Mouse (Mus musculus): ENCODE measurements around the gene Arhgap23.

The Arhgap23 gene

DNA sequence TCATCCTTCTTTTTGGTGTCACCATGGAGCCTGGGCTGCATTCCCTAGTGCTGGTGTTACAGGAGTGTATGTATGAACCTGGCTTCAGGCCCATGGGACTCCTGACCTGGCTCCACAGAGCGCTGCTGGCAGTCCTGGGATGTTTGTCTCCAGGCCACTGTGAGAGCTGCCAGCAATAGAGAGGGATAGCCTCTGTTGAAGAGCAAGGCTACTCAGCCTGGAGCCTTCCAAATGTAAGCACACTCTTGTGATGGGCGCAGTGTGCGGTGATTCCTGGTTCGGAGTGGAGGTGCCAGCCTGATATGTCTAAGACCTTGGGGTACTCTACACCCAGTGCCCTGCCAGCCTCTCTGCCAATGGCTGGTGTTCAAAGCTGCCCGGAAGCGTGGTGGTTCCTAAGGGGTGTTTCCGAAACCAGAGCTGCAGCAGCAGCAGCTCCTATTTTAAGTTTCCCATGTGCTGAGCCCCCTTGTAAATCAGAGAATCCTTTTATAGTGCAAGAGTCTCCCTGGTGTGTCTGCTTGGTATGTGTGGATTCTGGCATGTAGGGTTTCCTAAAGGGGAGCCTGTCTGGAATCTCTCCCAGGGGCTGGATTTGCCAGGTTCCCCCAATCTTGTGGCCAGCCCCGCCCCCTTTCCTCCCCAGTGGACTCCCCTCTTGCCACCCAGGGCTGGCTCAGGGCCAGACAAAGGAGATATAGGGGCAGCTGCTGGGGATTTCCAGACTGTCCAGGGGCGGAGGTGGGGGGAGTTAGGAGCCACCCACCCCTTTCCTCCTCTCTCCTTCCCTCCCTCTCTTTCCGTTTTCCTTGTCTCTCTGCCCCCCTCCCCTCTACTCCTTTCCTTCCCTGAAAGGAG lies 9.0 kb upstream of the Arhgap23 start:
- no peak for DNase-seq (ENCODE audit: low read depth, low spot score)

DNA sequence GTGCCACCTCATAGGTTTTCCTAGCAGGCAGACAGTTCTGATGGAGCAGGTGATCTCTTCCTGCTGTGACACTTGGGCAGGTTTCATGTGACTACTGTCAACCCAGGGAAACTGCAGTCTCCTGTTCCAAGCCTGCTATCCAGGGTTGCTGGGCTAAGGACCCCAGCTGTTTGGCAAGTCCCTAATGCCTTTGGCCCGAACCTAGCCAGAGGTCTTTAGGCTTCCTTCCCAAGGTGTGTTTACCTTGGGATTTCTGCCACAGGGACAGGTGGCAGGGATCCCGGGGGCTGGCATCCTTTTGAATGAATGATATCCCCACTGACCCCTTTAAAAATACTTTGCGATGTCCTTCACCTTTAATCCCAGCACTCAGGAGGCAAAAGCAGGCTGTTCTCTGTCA lies 7.9 kb upstream of the Arhgap23 start:
- DNase-seq (ENCODE audit: low read depth, low spot score) = no peak

DNA sequence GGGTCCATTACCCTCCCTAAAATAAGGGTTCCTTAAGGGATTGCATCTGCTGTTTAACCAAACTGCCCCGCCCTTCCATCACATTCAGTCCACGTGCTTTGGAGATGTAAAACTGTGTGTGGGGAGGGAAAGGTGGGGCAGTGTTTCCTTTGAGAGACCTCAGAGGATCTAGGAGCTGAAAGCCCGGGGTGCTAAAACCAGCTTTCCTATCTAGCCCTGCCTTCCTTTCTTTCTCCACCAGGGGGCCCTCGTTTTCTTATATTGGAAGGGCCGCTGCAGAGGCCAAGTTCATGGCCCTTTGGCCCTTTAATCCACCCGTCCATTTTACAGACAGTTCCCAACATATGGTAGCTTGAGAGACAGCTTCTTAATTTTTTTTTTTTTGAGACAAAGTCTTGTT lies 7.2 kb upstream of the Arhgap23 start:
- peak; percentile 94 for DNase-seq (ENCODE audit: low read depth, low spot score)

DNA sequence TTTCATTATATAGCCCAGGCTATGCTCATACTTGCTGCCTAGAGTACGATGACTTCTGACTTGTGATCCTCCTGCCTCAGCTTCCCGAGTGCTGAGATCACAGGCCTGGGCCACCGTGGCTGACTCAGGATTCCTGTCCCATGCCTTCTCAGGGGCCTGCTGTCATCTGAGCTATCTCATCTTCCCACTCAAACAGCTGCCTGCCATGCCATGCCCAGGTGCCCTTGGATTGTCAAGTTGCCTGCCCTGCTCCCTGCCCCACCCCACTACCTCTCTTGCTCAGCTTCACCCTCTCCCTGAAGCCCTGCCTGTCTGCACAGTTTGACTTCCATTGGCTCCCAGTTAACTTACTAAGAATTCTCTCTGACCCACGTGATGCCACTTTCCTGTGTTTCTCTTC lies 4.4 kb upstream of the Arhgap23 start:
- DNase-seq (ENCODE audit: low read depth, low spot score) = no peak

DNA sequence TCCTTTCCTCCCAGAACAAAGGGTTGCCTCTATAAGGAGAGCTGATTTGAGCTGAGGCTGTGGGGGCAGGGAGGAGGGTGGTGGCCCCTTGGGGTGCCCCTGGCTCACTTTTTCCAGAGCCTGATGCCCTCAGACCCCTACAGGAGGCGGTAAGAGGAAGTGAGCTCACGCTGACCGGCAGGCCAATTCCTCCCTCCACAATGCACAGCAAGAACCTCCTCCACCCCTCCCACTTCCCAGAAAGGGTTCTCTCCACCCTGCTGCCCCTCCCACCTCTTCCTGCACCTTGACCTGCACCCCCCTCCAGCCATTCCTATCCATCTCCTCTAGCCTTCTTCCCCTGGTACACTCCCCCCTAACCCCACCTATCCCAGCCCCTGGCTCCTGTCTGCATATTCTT lies 3.2 kb upstream of the Arhgap23 start:
- DNase-seq (ENCODE audit: low read depth, low spot score) = peak; percentile 98

DNA sequence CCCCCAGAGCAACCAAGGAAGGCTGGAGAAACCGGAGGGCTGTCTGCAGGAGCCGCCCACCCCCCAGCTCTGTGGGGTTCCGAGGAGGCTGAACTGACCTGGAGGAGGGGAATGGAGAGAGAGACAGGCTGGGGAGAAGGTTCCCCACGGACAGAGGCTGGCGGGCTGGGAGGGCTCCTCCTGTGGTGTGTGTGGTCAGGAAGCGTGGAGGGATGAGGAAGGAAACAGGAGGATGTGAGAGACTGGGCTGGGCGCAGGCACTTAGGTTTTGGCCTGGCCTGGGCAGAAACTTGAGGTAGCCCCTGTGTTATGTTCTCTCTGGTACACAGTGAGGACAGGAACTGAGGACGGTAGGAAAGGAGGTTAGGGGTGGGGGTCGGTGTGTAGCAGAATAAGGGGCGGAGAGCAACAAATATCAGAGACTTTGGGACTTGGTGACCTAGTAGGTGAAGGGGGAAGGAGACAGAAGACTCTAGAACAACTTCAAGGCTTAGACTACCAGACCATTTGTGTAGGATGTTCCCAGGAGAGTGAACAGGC lies 2.5 kb upstream of the Arhgap23 start:
- DNase-seq (ENCODE audit: low read depth, low spot score) = peak; percentile 49

DNA sequence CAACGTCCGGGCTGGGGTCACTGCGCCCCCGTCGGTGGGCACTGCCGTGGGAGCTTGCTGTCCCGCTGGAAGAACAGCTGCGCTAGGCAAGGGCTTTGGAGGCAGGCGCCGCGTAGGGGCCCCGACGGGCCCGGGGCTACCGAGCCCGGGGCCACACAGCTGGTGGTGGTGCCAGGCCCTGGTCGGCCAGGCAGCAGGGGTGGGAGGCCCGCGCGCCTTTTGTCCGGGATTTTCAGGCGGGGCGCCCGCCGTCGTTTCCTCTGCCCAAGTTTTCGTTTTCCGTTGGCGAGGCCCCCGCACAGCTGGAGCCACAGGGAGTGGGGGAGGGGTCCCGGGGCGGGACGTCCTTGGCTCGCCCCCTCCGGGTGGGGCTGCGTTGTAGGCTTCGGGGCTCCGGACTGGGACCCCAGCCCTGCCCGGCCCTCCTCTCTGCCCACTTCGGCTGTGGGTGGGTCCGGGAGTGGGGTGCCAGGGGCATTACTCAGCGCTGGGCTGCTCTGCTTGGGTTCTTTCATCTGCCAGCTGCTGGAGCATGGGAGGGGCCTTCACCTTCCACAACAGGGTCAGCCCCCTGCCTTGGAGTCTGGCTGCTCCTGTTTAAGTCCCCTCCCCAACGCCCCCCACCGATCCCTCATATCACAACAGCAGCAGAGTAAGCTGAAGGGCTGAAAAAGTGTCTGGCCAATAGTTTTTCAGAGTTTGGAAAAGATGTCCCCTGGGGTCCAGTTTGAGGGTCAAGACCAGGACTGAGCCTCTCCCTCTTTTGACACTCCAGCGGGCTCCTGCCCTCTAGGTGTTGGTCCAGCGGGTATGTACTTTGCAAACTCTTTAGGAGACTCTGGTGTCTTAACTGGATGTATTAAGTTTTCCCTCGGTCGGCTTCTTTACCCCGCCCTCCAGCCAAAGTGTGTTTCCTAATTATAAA lies 641 bp downstream of the Arhgap23 start:
- peak; percentile 87 for DNase-seq (ENCODE audit: low read depth, low spot score)

DNA sequence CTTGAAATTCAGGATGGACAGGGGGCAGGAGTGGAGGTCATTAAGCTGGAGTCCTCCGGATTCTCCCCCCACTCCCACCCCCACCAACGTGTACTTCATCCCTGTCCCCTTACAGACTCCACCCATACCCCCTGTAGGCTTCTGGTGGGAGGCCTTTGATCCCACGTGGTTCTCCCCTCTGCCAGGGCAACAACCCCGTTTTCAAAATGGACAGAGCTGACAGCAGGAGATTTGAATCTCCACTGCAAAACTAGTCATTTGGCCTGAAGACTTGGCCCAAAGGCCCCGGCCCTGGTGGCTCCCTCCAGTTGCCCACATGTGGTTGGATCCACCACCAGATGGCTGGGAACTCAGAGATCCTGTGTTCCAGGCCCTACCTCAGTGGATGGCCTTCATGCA lies 1.3 kb downstream of the Arhgap23 start:
- no peak for DNase-seq (ENCODE audit: low read depth, low spot score)

DNA sequence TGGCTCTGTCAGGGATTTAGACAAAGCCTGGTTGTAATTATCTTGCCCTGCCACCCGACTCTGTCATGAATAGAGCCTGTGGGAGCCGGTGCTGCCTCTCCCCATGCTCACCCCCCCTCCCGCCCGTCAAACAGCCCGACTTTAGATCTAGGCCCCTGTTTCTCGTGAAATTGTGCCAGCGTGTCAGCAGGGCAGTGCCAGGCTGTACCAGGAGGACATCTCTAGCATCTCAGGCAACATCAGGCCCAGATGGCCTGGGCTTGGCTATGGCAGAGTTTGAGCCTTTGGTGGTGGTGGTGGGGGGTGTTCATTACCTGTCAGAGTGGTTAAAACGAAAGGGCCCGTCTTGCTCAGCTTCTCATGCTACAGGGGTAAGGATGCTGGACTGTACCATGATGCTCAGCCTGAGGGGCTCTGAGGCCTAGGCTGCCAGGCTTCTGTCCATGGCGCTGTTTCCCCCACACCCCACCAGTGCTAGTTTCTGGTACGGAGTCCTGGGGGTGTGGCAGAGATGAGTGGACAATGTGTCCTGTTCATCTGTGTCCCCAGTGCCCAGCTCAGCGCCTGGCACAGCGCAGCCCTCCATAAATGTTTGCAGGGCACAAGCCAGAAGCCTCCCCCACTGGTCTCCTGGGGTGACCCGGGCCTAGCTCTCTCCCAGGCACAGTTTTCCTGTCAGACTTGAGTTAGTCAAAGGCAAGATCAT lies 3.7 kb downstream of the Arhgap23 start:
- no peak for DNase-seq (ENCODE audit: low read depth, low spot score)

DNA sequence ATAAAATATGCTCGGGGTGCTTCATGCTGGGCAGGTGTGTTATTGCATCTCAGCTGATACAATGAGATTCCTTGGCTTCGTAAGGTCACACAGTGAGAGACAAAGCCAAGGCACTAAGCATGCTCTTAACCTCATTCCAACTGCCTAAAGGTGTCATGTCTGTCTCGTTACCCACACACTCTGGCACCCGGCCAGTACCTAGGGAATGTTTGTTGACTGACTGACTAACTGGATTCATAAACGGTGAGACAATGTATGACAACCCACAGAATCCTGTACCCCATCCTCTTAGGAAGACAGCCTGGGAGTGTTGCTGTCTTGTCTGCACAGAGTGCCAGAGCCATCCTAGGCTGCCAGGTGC lies 4.2 kb downstream of the Arhgap23 start:
- no peak for DNase-seq (ENCODE audit: low read depth, low spot score)

DNA sequence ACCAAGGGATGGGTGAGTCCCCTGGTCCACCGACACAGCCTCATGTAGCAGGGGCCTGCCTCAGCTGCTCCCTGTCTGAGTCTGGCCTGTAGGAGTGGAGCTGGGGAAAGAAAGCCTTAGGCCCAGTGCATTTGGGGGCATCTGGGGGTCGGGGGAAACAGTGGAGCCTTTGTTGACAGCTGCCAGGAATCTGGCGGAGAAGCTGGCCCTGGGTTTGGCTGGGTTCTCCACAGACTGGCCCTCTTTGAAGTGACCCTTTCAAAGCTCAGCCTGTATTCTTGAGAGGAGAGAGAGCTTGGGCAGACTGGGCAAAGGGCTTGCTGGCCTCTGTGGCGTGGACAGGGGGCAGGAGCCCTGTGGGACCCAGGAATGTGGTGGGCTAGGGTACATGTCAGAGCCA lies 7.2 kb downstream of the Arhgap23 start:
- DNase-seq (ENCODE audit: low read depth, low spot score) = no peak

DNA sequence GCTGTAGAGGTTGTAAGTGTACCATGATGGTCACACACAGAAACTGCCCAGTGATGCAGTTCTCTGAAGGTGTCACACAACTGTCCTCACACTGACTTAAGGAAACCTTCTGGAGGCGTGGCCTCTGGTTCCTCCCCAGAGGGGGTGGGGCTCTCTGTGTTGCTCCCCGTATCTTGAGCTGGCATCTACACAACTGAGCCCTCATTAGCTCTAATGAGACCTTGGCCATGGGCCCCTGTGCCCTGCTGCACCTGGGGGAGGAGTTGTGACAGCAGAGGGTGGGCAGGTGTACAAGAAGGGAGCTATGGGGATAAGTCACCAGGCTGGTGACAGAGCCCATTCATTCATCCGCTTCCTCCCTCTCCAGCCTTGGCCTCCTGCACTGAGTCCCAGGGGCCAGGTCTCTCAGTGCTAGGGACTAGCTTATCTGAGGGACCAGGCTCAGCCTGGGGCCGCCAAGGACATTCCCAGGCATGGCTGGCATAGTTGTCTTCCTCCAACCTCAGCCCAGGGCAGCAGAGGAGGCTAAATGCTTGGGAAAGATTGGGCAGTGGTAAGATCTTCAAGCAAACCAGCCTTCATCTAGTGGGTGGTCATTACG lies 8.9 kb downstream of the Arhgap23 start:
- DNase-seq (ENCODE audit: low read depth, low spot score) = no peak

DNA sequence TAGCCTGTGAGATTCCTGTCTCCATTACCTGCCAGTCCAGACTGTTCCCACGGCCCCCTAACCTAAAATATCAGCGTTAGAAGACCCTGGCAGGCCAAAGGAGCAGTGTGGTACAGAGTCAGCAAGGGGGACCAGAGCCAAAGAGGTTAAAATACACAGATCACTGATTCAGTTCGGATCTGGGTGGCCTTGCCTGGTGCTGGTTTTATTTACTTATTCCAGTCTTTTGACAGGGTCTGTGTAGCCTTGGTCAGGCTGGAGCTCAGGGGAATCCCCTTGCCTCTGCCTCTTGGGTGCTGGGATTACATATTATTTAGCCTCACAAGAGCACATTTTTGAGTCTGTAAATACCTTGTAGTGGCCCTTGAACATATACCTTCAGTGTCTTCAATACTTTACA lies 9.5 kb downstream of the Arhgap23 start:
- DNase-seq (ENCODE audit: low read depth, low spot score) = no peak

DNA sequence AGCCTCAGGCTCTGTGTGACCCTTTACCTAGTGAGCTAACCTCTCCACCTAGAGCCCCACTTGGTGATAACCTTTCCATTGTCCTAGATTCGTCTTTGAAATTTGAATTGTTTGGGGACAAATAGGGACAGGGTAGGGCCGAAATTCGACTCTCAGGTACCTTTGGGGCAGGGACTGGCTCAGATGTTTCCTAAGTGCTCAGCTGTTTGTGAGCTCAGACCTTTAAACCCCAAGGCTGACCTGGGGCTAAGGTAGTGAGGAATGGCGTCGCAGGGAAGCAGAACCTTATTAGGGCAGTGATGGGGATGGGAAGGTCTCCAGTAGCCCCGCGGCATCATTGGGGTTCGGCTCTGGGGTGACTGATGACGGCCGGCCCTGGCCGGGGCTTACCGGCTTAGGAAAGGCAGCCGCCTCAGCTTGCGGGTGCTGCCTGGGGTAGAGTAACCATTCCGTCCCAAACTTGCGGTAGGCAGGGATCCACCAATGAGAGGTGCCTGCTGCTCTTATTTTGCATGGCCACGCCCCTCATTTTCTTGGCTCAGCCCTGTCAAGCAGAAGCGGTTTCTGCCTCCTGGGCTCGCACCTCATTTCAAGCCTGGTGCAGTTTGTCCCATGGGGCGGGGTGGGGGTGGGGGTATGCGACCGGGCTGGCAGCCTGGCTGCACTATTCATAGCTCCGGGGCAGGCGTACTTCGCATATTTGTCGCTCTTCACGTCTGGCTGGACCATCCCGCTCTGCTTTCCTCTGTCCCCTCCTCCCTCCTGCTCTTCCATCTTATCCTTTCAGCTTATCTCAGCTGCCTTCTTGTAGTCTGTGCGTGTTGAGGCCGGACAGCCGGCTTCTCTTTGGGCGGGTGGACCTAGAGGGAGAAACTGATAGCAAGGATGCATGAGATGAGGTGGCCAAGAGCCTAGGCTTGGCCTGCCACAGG lies 12.7 kb downstream of the Arhgap23 start:
- DNase-seq (ENCODE audit: low read depth, low spot score) = peak; percentile 94

DNA sequence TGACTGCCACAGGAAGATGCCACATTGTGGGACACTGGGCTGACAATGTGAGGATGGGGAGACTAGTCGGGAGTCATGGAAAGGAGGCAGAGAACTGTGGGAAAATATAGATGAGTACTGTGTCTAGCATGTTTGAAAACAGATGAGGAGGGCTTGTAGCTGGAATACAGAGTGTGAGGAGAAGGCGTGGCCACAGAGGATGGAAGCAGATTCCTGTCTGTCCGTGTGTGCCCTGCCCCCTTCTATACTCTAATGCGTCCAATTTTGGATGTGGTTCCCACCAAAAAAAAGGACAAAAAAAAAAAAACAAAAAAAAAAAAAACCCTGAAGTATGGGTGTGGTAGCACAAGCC lies 13.4 kb downstream of the Arhgap23 start:
- no peak for DNase-seq (ENCODE audit: low read depth, low spot score)

DNA sequence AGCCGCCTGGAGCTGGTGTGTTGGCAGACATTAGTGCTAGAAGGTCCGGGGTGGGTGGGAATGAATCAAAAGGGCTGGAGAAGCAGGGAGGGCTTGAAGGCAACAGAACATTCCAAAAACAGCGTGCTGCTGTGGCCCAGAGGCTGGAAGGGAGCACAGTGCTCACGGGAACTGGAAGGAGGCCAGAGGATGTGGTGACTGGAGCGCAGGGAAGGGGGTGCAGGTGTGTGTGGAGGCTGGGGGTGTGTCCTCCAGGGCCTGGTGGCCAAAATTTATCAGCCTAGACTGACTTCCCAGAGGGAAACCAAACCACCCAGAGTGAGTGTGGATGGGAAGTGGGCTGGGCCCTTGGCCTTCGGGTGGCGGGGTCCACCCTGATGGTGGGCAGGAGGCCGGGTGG lies 14.3 kb downstream of the Arhgap23 start:
- DNase-seq (ENCODE audit: low read depth, low spot score) = no peak

DNA sequence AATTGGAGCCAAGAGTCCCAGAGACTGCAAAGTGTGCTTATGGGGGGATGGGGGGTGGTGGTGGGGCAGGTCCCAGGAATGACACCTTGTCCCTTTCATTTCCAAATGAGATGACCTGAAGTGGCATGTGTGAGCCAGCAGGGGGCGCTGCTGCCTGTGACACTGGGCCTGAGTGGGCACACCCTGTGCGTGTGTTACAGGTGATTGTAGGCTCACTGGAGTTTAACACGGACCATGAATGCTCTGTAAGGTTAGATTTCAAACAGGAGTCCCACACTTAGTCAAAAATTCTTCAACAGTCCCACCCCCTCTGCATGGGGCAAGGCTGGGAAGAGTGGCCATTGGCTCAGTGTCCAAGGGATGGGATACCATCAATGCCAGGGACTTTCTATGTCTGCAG lies 16.7 kb downstream of the Arhgap23 start:
- DNase-seq (ENCODE audit: low read depth, low spot score) = peak; percentile 70

DNA sequence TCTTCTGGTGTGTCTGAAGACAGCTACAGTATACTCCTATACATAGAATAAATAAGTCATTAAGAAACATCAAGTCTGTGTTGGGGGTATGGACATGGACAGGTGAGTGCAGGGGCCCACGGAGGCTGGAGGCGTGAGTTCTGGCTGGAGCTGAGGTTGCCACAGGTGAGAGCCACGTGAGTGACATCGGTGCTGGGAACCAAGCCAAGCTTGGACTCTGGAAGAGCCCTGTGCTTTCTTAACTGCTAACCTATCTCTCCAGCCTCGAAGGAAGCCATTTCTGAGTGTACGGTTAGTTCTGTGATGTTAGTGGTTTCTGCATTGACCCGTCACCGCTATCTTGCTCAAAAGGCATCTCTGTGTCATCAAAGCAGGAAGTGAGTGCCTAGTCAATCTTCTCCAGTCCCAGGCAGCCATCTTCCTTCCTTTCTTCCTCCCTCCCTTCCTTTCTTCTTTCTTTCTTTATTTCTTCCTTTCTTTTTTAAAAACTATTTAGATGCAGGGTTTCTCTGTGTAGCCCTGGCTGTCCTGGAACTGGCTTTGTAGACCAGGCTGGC lies 17.7 kb downstream of the Arhgap23 start:
- DNase-seq (ENCODE audit: low read depth, low spot score) = no peak

DNA sequence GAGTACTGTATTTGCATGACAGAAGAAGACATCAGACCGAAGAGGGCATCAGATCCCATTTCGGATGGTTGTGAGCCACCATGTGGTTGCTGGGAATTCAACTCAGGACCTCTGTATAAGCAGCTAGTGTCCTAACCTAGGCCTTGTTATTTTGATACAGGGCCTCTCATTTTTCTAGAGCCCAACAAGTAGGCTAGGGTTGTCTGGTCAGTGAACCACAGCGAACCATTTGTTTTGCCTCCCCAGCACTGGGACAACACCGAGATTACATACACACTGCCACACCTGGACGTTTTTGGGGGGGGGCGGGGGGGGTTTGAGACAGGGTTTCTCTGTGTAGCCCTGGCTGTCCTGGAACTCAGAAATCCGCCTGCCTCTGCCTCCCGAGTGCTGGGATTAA lies 18.8 kb downstream of the Arhgap23 start:
- DNase-seq (ENCODE audit: low read depth, low spot score) = no peak

All from R1 (cell line).